Mouse (Mus musculus) B cell, adult 62 days (primary cell): ENCODE data around the gene Gm29049. TPM values are rescaled to one million over a fixed set of nuclear protein-coding genes. Genes with fewer than 3 reads are reported as not detected.

Experiments used
- total RNA-seq: library from RNA; stranded (reverse); gene quantifications from 4 replicates; pipeline ENCODE4 v1.2.4, GENCODE M21; 2023

Gm29049 gene
- total RNA-seq: not detected in 4 replicates

GRCm38 (mm10) chrY:7997068-7997467, at the start of gene Gm29049:
Gene Gm29049, minus strand, starts transcription at chrY:7997168.

Other genes starting within 250 kb of the Gm29049 start
- gene Gm20825, start 74.3 kb upstream of the Gm29049 start, total RNA-seq: not detected in 4 replicates